Mouse (Mus musculus) cortical plate, adult 2 months (tissue): ENCODE measurements around the gene 1810024B03Rik. TPM values are rescaled to one million over a fixed set of nuclear protein-coding genes. Genes with fewer than 3 reads are reported as not detected.
A peak's percentile ranks its signal among the peaks of the same experiment; 100 is the strongest.
"Not testable (repeated sequence)": the region's sequence is repeated elsewhere in the genome, so short reads cannot be mapped to it uniquely, and the experiment has no call there.

Experiments used
- H3K27ac ChIP-seq: fragments of 200-500 bp; 2 replicates; pipeline ENCODE4 v1.5.1; 2012; ENCODE audit warnings: low read length, control low read depth, inconsistent platforms; ENCODE audit not compliant: insufficient read depth
- H3K4me1 ChIP-seq: fragments of 200-500 bp; 2 replicates; pipeline ENCODE4 v1.6.1; 2011; ENCODE audit warnings: low read length; ENCODE audit not compliant: control insufficient read depth, insufficient read depth
- H3K4me3 ChIP-seq: fragments of 200-500 bp; 2 replicates; pipeline ENCODE4 v1.5.1; 2011; ENCODE audit warnings: mild to moderate bottlenecking, low read length, control low read depth; ENCODE audit not compliant: insufficient read depth
- CTCF ChIP-seq: fragments of 200-500 bp; IDR thresholded peaks from 2 replicates; pipeline ENCODE4 v1.5.1; 2011; ENCODE audit warnings: mild to moderate bottlenecking, control low read depth, low read length; ENCODE audit not compliant: insufficient read depth; ENCODE audit errors: extremely low read depth
- POLR2A ChIP-seq: fragments of 200-500 bp; IDR thresholded peaks from 2 replicates; pipeline ENCODE4 v1.6.1; 2011; ENCODE audit warnings: mild to moderate bottlenecking, low read length, control low read depth; ENCODE audit not compliant: insufficient read depth; ENCODE audit errors: extremely low read depth
- polyA plus RNA-seq: library from polyadenylated mRNA; depleted of rRNA; stranded (reverse); fragments of >200 nt; gene quantifications from 2 replicates; pipeline ENCODE4 v1.2.3, GENCODE M21; 2012

Gene 1810024B03Rik
- polyA plus RNA-seq, 1 experiment = 1.8 TPM

DNA sequence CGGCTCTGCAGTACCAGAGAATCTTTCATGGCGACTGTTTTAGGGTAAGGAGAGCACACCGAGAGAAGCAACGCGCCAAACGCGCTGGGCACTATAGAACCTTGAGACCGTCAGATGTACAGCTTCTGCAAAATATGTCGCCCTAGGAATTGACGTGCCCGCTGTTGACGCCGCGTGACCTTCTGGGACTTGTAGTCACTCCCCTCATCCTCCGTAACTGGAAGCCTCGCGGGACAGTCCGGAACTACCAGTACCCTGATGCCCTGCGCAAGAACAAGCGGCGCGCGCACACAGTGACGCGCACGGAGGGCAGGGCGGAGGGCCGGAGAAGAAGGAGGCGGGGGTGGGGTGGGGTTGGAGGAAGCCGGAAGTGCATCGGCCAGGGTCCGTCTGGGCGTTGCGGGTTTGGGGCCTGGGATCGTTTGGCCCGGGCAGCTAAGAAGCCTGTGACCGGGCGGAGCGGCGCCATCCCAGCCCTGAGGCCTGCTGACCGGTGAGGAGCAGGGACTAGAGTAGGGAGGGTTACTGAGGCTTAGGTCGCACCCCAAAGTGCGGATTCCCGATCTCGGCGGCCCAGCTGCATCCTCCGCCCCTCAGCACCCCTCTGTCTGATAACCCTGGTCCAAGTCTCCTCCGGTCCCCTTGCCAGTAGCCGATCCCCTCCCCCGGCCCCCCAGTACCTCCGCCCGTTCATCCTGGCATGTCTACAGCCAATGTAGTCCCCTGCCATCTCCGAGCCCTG lies 39.7 kb upstream of the 1810024B03Rik start, which contains the start of the genes Ciao1 and Tmem127:
Ciao1 (minus strand) TSS at position 225 of the 742 bp plus-strand sequence.
Tmem127 (plus strand) TSS at position 317 of the 742 bp plus-strand sequence.
- peaks cover 4% of the 10 kb centered on the region for H3K4me1 ChIP-seq
- TF ChIP-seq POLR2A = peak; percentile 68
- no peak for TF ChIP-seq CTCF
- H3K4me3 ChIP-seq = peak within 1 kb of the TSS; percentile 72
- H3K27ac ChIP-seq = 0 out of 2 replicates have a peak within 1 kb of the TSS, but pooled peaks have one; percentile 22

DNA sequence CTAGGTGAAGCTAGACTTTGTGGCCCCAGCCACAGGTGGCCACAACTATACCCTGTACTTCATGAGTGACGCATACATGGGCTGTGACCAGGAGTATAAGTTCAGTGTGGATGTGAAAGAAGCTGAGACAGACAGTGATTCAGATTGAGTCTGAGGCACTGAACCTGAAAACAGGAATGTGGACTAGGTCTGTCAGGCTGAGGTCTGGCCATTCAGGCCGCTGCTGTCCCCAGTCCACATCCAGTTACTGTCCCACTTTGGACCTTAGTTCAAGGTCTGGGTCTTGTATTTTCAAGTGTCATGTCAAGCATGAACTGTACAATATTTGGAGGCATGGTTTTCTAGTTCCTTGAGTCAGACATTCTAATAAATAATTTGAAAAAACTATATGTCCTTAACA lies 32.0 kb upstream of the 1810024B03Rik start:
- Histone ChIP-seq H3K4me3 (no peak overlapping the region), H3K27ac (no peak overlapping the region), H3K4me1 (no peaks in the 10 kb centered on the region)
- TF ChIP-seq POLR2A (no peak), CTCF (no peak)

DNA sequence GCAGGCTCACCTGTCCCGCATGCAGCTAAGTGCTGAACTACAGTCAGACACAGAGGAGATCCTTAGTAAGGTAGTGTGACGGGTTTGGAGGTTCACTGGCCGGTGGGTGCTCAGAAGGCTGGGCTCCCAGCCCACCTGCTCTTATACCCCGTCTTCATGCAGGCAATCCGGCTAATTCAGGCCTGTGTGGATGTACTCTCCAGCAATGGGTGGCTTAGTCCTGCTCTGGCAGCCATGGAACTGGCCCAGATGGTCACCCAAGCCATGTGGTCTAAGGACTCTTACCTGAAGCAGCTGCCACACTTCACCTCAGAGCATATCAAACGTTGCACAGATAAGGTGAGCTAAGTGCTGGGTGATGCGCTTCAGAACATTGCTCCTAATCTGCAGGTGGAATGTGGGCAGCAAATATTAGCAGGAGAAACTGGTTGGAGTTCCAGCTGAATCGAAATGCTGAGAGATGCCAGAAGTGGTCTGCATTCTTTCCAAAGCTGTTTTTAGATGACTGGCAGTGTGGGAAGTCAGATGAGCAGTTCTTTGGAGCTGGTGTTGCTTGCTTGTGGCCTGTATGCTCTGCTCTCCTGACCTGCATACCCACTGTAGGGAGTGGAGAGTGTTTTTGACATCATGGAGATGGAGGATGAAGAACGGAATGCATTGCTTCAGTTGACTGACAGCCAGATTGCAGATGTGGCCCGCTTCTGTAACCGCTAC lies 30.0 kb upstream of the 1810024B03Rik start:
- TF ChIP-seq CTCF (no peak), POLR2A (no peak)
- Histone ChIP-seq H3K4me1 (no peaks in the 10 kb centered on the region), H3K4me3 (no peak overlapping the region), H3K27ac (no peak overlapping the region)

DNA sequence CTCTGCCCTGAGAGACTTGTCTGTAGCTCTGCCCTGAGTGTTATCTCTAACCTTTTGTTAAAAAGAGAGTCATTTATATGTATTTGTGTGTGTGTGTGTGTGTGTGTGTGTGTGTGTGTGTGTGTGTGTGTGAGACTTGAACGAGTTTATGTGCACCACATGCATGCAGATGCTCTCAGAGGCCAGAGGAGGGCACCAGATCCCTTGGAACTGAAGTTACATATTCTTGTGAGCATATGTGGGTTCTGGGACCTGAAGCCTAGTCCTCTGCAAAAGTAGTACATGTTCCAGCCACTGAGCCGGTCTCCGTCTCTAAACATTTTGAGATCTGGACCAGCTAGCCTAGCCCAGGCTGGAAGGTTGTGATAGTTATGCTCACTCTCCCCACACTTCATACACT lies 17.2 kb upstream of the 1810024B03Rik start:
- Histone ChIP-seq H3K4me3 (no peak overlapping the region), H3K4me1 (no peaks in the 10 kb centered on the region), H3K27ac (no peak overlapping the region)
- TF ChIP-seq POLR2A (no peak), CTCF (no peak)

DNA sequence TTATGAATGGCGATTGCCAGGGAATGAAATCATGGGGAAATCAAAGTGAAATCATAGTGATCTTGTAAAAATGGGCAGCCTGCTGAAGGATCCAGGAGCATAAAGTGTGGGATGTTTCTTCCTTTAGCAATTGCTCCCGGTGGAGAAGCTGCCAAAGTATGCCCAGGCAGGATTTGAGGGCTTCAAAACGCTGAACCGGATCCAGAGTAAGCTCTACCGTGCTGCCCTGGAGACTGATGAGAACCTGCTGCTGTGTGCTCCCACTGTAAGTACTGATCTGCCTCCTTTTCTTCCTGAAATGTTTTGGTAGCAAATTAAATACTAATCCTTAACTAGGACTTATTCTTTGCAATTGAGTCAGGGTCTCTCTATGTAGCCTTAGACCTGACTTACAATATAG lies 9.7 kb upstream of the 1810024B03Rik start:
- TF ChIP-seq CTCF (no peak), POLR2A (no peak)
- H3K27ac ChIP-seq = no peak overlapping the region
- H3K4me3 ChIP-seq = no peak overlapping the region
- H3K4me1 ChIP-seq = no peaks in the 10 kb centered on the region

DNA sequence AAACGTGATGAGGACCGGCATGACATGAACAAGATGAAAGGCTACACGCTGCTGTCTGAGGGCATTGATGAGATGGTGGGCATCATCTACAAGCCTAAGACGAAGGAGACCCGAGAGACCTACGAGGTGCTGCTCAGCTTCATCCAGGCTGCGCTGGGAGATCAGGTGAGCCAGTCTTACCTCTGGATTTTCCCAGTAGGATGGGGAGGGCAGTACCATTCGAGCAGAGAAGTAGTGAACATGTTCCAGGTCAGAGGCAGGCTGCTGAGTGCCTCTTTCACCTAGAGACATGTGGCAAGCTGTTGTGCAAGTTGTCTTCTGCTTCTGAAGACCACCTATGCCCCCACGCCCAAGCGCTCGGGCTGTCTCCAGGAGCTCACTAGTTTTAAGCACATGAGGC lies 2.6 kb upstream of the 1810024B03Rik start:
- H3K27ac ChIP-seq = no peak overlapping the region
- H3K4me3 ChIP-seq = no peak overlapping the region
- TF ChIP-seq CTCF (no peak), POLR2A (no peak)
- peaks cover 2% of the 10 kb centered on the region; the same call in 1 of the 2 replicates for H3K4me1 ChIP-seq

DNA sequence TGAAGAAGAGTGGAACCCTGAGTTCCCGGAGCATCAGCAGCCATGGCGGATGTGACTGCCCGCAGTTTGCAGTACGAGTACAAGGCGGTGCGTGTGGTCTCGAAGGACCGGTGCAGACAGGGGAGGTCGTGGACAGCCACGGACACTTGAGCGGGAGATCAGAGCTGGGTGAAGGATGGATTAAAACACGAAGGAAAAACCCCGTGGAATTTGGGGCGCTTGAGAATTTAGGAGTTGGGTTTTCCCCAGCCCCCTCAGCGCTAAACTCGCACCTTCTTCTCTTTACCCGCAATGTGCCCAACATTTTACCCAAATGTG lies 331 bp upstream of the 1810024B03Rik start:
- no peak for TF ChIP-seq CTCF
- TF ChIP-seq POLR2A = no peak
- Histone ChIP-seq H3K4me3 (peak overlapping the region; percentile 77), H3K27ac (no peak overlapping the region), H3K4me1 (peaks cover 2% of the 10 kb centered on the region; the same call in 1 of the 2 replicates)

DNA sequence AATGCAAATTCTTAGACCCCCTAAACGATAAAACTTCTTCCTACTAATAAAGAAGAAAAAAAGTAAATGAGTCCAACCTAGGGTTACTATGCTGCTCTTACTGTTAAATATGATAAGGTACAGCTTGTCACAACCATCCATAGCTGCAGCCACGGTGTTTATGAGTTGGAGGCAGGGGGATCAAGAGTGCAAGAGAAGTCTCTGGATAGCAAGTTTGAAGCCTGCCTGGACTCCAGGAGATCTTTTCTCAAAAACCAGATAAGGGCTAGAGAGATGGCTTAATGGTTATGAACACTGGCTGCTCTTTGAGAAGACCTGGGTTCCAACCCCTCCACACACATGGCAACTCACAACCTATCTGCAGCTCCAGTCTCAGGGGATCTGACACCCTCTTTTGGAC lies 1.2 kb downstream of the 1810024B03Rik start:
- no peak overlapping the region for H3K27ac ChIP-seq
- no peak overlapping the region for H3K4me3 ChIP-seq
- TF ChIP-seq CTCF (no peak), POLR2A (no peak)
- peaks cover 2% of the 10 kb centered on the region; the same call in 1 of the 2 replicates for H3K4me1 ChIP-seq

DNA sequence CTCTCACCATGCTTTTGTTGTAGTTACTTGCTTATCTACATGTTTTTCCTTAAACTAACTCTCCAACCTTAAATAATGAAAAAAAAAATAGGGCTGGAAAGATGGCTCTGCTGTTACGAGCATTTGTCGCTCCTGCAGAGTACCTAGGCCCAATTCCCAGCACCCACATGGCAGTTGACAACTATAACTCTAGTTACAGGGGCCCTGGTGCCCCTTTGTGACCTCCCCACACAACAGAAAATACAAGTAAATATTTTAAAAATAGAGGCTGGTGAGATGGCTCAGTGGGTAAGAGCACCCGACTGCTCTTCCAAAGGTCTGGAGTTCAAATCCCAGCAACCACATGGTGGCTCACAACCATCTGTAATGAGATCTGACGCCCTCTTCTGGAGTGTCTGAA lies 2.1 kb downstream of the 1810024B03Rik start:
- H3K4me3 ChIP-seq, H3K27ac ChIP-seq, H3K4me1 ChIP-seq: not testable (repeated sequence)

DNA sequence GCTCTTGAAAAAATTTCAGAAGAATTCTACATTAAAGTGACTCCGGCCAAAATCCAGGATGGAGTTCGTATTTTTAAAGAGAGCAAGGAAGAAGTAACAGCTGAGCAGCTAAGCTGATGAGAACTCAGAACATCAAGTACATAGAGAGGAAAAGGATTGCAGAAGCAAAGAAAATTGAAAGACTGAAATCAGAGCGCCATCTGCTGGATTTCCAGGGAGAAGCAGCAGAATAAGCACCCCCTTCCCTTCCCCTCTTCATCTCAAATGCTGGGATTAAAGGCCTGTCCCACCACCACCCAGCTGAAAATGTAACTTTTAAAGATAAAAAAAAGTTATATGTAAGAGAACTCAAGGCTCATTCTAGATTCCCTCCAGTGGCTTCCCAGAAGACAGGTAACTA lies 3.1 kb downstream of the 1810024B03Rik start:
- no peak overlapping the region for H3K27ac ChIP-seq
- TF ChIP-seq CTCF = peak; percentile 69
- no peak for TF ChIP-seq POLR2A
- peaks cover 2% of the 10 kb centered on the region; the same call in 1 of the 2 replicates for H3K4me1 ChIP-seq
- no peak overlapping the region for H3K4me3 ChIP-seq
